Mouse (Mus musculus) naive thymus-derived CD4-positive, alpha-beta T cell, adult 5 months (primary cell): ENCODE data around the gene Epp13. TPM values are rescaled to one million over a fixed set of nuclear protein-coding genes. Genes with fewer than 3 reads are reported as not detected.

Experiments
- polyA plus RNA-seq: library from polyadenylated mRNA; unstranded; fragments of 100-300 nt; shearing (Covaris generic); gene quantifications from one replicate; pipeline ENCODE4 v1.2.1, GENCODE M21; 2017

Gene Epp13
- not detected for polyA plus RNA-seq

DNA sequence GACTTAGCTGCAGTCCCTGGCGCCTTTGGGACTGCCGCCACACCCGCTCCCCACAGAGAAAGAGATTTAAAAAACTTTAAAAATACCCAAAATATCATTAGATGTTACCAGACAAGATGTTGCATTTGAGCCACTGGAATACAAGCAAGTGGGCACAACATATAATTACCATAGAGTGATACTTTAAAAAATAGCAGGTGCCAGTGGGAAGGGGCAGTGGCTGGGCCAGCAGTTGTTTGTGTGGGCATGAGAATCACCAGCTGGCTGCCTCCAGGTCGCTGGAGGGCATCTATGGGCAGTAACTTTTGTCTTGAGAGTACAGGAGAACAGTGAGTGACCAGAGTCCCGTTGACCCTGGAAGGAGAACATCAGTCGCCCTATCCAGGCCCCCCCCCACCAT is at the start of gene Epp13:
TSS of gene Epp13 (plus strand) at position 301 of the 400 bp plus-strand sequence.

DNA sequence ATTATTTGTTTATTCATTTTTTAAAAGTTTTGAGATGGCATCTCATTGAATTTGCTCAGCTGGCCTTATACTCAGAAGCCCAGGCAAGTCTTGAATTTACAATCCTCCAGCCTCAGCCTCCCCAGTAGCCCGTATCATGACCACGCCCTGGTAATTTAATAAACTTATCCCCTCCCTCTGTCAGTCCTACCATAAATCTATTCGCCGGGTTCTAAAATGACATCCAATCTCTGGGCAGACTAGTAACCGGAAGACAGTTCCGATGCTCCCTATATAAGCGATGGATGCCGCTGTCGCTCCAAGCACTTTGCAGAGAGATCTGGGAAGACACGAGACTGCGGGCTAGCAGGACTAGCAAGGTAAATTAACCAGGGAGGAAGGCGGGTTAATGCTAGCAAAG is 30.5 kb upstream of the Epp13 start, which contains the start of gene Zscan5b:
TSS of gene Zscan5b (plus strand) at position 301 of the 400 bp plus-strand sequence.

DNA sequence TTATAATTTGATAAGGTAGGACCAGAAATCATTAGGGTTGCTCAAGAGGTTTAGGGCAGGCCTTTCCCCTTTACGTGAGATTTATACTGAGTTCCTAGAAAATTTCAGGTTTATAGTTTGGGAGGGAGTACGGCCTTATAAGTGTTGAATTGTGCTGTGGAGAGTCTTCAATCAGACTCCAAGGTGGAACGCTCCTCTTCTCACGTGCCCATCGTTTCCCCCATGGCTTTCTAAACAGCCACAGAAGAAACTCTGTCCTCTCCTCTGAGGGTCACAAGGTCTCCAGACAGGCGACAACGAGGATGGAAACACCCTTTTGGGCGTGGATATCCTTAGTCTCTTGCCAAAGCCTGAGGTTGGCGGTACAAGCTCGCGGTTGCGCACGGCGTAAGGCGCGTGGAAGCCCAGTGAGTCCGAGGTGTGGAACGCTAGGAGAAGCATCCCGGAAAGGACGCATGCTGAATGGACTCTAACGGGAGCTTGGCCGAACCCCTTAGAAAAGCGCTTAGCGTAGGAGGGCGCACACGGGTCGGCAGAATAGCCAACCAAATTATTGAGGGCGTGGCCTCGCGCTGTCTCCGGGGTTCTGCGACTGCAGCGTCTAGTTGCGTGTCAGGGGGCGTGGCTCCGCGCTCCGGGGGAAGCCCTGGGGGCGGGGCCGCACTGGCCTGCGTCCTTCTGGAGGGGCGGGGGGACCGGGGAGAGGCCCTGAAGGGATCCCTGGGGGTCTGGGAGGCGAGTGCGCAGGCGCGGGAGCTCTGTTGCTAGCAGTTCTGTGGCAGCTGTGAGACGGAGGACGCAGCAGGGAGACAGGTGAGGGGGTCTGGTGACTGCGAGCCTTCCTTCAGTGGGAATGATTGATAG is 33.6 kb downstream of the Epp13 start, which contains the start of gene Zfp667:
TSS of gene Zfp667 (plus strand) at position 738 of the 864 bp plus-strand sequence.

DNA sequence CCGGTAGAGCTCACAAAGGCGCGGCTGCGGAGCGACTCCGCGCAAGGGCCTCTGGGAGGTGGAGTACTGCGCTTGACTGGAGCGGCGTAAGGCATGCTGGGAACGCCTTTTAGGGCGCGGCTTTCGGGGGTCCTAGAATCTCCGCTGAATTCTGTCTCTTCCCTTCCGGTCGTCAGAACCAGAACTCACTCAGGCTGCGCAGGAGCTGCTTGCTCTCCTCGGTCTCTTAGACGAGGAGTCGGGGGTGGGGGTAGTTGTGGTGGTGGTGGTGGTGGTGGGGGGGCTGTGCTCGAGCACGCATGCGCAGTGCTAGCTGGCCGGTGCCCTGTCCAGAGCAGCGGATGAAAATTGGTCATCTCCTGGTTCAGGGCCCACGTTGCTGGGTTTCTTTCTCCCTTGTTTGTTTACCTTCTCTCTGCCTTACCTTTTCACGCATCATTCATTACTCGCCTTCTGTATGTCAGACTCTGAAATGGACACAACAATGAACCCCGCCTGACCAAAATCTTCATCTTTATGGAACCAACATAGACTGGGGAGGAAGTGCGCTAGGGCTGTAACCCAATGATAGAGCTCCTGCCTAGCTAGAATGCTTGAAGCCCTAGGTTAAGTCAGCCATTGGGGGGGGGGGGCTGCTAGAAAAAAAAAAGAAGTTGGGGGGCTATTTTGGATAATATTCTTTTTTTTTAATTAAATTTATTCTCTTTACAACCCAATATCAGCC is 78.9 kb downstream of the Epp13 start, which contains the start of gene Zfp583:
TSS of gene Zfp583 (minus strand) at position 53 of the 724 bp plus-strand sequence.

Other genes with a start within 250 kb of the Epp13 start
- gene Vmn1r65, start 241.7 kb upstream of the Epp13 start, polyA plus RNA-seq = not detected
- not detected for gene Nlrp4c, start 207.5 kb upstream of the Epp13 start, polyA plus RNA-seq
- 33.1 TPM for gene Zfp787, start 96.7 kb upstream of the Epp13 start, polyA plus RNA-seq
- 25.2 TPM for gene Zfp444, start 80.5 kb upstream of the Epp13 start, polyA plus RNA-seq
- not detected for gene Galp, start 55.6 kb upstream of the Epp13 start, polyA plus RNA-seq
- gene Zscan5b, start 30.4 kb upstream of the Epp13 start, polyA plus RNA-seq = not detected
- gene Zfp667, start 33.9 kb downstream of the Epp13 start, polyA plus RNA-seq = 3.5 TPM
- 0.22 TPM for gene Zfp583, start 78.6 kb downstream of the Epp13 start, polyA plus RNA-seq
- 0.91 TPM for gene Gm3854, start 91.0 kb downstream of the Epp13 start, polyA plus RNA-seq
- gene Zfp78, start 110.6 kb downstream of the Epp13 start, polyA plus RNA-seq = 2.3 TPM
- 9.2 TPM for gene Zfp28, start 130.6 kb downstream of the Epp13 start, polyA plus RNA-seq
- not detected for gene Smim17, start 146.0 kb downstream of the Epp13 start, polyA plus RNA-seq
- not detected for gene Gm20715, start 157.6 kb downstream of the Epp13 start, polyA plus RNA-seq
- gene Olfr1344, start 186.0 kb downstream of the Epp13 start, polyA plus RNA-seq = not detected
- gene Olfr1336, start 203.5 kb downstream of the Epp13 start, polyA plus RNA-seq = 0.06 TPM
- not detected for gene Olfr1346, start 214.4 kb downstream of the Epp13 start, polyA plus RNA-seq
- gene Olfr5, start 234.2 kb downstream of the Epp13 start, polyA plus RNA-seq = not detected
- not detected for gene Olfr1347, start 247.0 kb downstream of the Epp13 start, polyA plus RNA-seq